Comparison of ENCODE assay signal across 9 mouse cellular contexts in genomic region chr1:130550242-130551167, GRCm38 (mm10).
DNase-seq lines count a peak whose midpoint lies in the region; ATAC-seq and TF ChIP-seq lines count a peak whose summit lies in the region.
"Had no signal": no experiment of that assay in that cellular context is flagged by ENCODE, and none has a peak within 500 bp of the region (broad histone marks: within the 10 kb centered on the region; RNA-seq: fewer than 3 reads in every experiment).

No protein-coding gene starts in this region.

- no peaks in the 10 kb centered on the region for H3K27me3 ChIP-seq in heart, embryonic 16.5 days (ENCODE audit: control insufficient read depth, insufficient read depth, low read length)
- no peaks in the 10 kb centered on the region for H3K27me3 ChIP-seq in limb, embryonic 14.5 days (ENCODE audit: control insufficient read depth, insufficient read depth, low read length)
- H3K27me3 ChIP-seq: limb, embryonic 15.5 days had no signal

- peak; percentile 55 for ATAC-seq in heart, embryonic 16.5 days (replicated peaks; ENCODE audit: extremely low read depth, insufficient read depth, low FRiP score)
- no peak for ATAC-seq in limb, embryonic 14.5 days (ENCODE audit: low FRiP score, low read depth)

- H3K4me3 ChIP-seq in lung, adult 2 months (replicated peaks; ENCODE audit: extremely low read depth, low read depth, low read length): no peak overlapping the region
- peak overlapping the region; percentile 11; the same call in 1 of the 2 replicates for H3K4me3 ChIP-seq in heart, embryonic 16.5 days (ENCODE audit: low read length)
- H3K4me3 ChIP-seq in limb, embryonic 14.5 days (replicated peaks; ENCODE audit: low read length): no peak overlapping the region
- H3K4me3 ChIP-seq: limb, embryonic 15.5 days had no signal

- peak; percentile 31 to 33 for DNase-seq in lung, adult 18-20 months
- no peak for DNase-seq in lung, adult 2 months
- DNase-seq in limb, embryonic 14.5 days (ENCODE audit: low spot score): peak; percentile 3
- DNase-seq in spleen, postnatal 14 days (ENCODE audit: low spot score in 2 of 2): peak; percentile 11 to 22
- DNase-seq in layer of hippocampus, adult 11-12 months (ENCODE audit: low spot score): no peak
- DNase-seq in left cerebral cortex, postnatal 14 days (ENCODE audit: low spot score in 2 of 2): no peak
- no peak for DNase-seq in retina, postnatal 1 day

- H3K9ac ChIP-seq in heart, embryonic 16.5 days (ENCODE audit: low read length): no peak overlapping the region
- H3K9ac ChIP-seq in limb, embryonic 14.5 days (ENCODE audit: low read depth, low read length, severe bottlenecking): no peak overlapping the region
- H3K9ac ChIP-seq: limb, embryonic 15.5 days had no signal

- peak overlapping the region; percentile 31 for H3K4me2 ChIP-seq in heart, embryonic 16.5 days (ENCODE audit: low read depth, low read length)
- H3K4me2 ChIP-seq in limb, embryonic 14.5 days (replicated peaks; ENCODE audit: low read depth, low read length, severe bottlenecking): no peak overlapping the region
- H3K4me2 ChIP-seq: limb, embryonic 15.5 days had no signal

- WGBS in lung, adult 2 months: 35% methylated on average over 19 of the region's 19 CpGs
- 46% methylated on average over 19 of the region's 19 CpGs for WGBS in heart, embryonic 16.5 days
- WGBS in limb, embryonic 14.5 days: 64% methylated on average over 19 of the region's 19 CpGs

- H3K27ac ChIP-seq in heart, embryonic 16.5 days (ENCODE audit: low read length): peak overlapping the region; percentile 66
- H3K27ac ChIP-seq in limb, embryonic 14.5 days (replicated peaks; ENCODE audit: low read depth, low read length): no peak overlapping the region
- H3K27ac ChIP-seq: limb, embryonic 15.5 days had no signal

- TF ChIP-seq POLR2A in lung, adult 2 months (IDR thresholded peaks at IDR 0.05; ENCODE audit: borderline replicate concordance, extremely low read depth, low read depth, low read length): no peak
- TF ChIP-seq POLR2A in limb, embryonic 14.5 days (IDR thresholded peaks at IDR 0.05; ENCODE audit: borderline replicate concordance, extremely low read depth, insufficient read depth, insufficient read length): no peak

- no peaks in the 10 kb centered on the region for H3K4me1 ChIP-seq in lung, adult 2 months (ENCODE audit: control insufficient read depth, insufficient read depth, low read length)
- peaks cover 4% of the 10 kb centered on the region; the same call in 1 of the 2 replicates for H3K4me1 ChIP-seq in heart, embryonic 16.5 days (ENCODE audit: control insufficient read depth, insufficient read depth, low read length)
- no peaks in the 10 kb centered on the region for H3K4me1 ChIP-seq in limb, embryonic 14.5 days (ENCODE audit: control insufficient read depth, insufficient read depth, low read length)
- H3K4me1 ChIP-seq: limb, embryonic 15.5 days had no signal

- intact Hi-C loops in left cerebral cortex, postnatal 14 days (cut with DNase I): no loop called here

- TF ChIP-seq CTCF in lung, adult 2 months (IDR thresholded peaks at IDR 0.05; ENCODE audit: insufficient read depth, low read length): no peak

- H3K36me3 ChIP-seq in heart, embryonic 16.5 days (ENCODE audit: control insufficient read depth, insufficient read depth): no peaks in the 10 kb centered on the region
- no peaks in the 10 kb centered on the region for H3K36me3 ChIP-seq in limb, embryonic 14.5 days (ENCODE audit: control insufficient read depth, insufficient read depth, low read length)
- H3K36me3 ChIP-seq: limb, embryonic 15.5 days had no signal

- no peaks in the 10 kb centered on the region for H3K9me3 ChIP-seq in heart, embryonic 16.5 days (replicated peaks; ENCODE audit: control insufficient read depth, low read length)
- no peaks in the 10 kb centered on the region for H3K9me3 ChIP-seq in limb, embryonic 14.5 days (ENCODE audit: control insufficient read depth, low read length)
- H3K9me3 ChIP-seq: limb, embryonic 15.5 days had no signal

Comparison
In these comparisons a context has a peak if more than half of its experiments do, and no peak if none do; other contexts are left out.
1. DNase-seq: peak in lung, adult 18-20 months (2 of 2), limb, embryonic 14.5 days (single experiment) and spleen, postnatal 14 days (2 of 2); none in lung, adult 2 months (single experiment), layer of hippocampus, adult 11-12 months (single experiment), left cerebral cortex, postnatal 14 days (0 of 2) and retina, postnatal 1 day (single experiment).